Mouse (Mus musculus) liver, adult (tissue): ENCODE measurements around the gene Sptssa.
A peak's percentile ranks its signal among the peaks of the same experiment; 100 is the strongest.

ENCODE experiments used
- GATA4 ChIP-seq: IDR thresholded peaks from 2 replicates; pipeline ENCODE4 v1.6.1; 2014; ENCODE audit warnings: mild to moderate bottlenecking, low read length; ENCODE audit not compliant: insufficient replicate concordance

Gene Sptssa

DNA sequence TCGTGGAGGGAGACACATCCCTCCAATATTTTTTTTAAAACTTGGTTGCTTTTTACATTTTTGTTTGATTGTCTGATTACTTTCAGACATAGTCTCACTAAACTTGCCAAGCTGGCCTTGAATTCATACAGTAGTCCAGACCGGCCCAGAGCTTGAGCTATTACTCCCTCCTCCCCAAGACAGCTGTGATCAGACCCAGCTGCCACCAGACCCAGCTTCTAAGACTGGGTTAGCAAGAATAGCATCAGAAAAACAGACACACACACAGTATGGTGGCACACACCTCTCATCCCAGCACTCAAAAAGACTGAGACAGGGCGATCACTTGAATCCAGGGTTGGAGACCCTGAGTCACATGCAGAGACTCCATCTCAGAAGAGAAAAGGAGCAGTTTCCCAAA, 3.5 kb upstream of the Sptssa start:
- TF ChIP-seq GATA4, result no peak

DNA sequence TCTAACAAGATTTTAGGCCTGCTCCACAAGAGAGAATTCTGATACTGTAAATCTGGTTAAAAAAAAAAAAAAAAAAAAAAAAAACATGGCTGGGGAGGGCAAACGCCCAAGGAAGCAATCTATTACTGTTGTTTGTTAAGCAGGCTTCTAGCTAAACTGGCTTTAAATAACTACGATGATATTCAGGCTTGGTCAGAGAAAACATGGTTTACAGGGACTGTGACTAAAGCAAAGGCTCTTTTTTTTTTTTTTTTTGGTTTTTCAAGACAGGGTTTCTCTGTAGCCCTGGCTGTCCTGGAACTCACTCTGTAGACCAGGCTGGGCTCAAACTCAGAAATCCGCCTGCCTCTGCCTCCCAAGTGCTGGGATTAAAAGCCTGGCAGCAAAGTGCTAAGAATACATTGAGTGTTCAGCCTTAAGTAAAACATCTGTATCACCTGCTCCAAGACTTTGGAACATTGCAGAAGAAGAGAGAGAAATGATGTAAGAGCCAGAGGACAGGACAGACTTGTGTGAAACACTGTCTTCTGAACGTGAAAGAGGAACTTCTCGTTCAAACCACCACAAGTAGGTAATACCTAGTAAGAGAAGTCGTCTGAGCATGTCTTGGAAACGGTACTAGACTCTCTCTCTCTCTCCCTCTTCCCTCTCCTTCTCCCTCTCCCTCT, 2.2 kb upstream of the Sptssa start:
- TF ChIP-seq GATA4, result no peak

DNA sequence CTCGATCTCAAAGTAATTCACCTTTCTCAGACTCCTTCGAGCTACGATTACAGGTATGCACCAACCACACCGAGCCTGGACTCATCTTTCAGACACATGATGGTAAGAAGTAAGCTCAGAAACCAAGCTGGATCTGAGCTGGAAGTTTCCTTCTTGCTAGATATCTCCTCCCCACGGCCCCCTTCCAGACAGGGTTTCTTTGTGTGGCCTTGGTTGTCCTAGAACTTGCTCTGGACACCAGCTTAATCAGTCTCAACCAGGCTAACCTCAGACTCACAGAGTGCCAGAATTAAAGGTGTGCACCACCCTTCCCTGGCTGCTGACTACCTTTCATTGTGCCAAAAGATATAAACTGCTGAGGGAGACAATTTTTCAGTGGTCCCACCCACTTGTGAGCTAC, 1.6 kb upstream of the Sptssa start:
- TF ChIP-seq GATA4, result no peak

DNA sequence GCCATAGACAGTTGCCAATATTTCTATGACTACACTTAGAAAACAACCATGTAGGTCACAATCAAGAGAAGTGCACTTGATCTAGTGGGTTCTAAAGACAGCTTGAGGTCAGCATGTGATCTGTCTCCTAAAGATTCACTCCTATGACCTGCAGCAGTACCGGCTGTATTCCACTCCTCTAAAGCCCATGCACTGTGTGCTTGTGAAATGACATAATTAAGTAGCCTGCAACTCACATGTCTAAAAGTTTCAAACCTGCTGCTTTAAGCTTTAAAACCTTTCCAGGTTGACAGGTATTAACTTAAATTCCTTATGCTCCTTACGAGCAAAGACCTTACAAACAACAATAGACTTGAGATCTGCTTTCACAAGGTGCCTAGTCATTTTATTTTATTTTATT, 853 bp upstream of the Sptssa start:
- TF ChIP-seq GATA4, result no peak

DNA sequence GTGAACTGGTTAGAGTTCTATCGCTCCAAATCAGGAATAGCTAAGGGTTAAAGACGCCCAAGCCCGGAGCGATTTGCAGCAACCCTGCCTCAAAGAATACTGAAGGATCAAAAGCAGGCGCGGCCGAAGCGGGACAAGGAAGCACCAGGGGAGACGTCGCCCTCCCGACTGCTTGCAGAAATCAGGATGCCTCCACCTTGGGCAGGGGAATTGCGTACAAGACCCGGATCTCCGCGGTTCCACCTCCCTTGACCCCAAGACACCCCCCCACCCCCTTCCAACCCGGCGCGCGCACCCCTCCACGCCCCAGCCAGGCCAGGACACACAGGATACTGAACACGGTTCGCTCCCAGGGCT, 356 bp downstream of the Sptssa start:
- no peak; the same call in 1 of the 2 replicates for TF ChIP-seq GATA4

DNA sequence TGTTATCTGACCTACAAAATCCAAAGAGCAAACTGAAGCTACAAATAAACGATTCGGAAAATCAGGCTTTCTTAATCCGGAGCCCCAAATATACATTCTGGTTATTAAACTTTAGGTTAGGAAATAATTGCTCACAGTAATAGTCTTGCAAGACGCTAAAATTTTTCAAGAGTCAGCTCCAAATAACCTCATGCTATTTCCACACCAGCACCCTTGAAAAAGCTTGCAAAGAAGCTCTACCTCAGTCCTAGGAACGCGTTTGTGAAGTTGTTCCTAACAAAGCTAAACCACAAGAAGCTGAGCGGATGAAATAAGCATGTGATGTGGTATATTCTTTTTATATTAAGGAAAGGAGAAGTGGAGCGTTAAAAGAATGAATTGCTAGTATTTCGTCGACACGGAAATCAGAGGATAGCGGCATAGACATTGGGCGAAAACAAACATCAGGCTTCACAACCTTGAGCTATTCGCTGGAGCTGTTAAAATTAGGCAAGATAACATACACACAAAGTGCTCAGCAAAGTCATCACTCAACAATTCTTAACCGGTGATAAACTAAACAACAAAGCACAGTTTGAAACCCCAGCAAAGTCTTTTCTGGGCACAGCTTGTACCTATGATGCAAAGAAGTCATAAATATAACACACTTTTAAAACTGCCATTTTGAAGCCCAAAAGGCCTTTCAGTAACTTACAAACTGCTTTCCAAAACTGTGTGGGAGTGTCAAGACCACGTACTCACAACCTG, 908 bp downstream of the Sptssa start:
- TF ChIP-seq GATA4, result no peak

DNA sequence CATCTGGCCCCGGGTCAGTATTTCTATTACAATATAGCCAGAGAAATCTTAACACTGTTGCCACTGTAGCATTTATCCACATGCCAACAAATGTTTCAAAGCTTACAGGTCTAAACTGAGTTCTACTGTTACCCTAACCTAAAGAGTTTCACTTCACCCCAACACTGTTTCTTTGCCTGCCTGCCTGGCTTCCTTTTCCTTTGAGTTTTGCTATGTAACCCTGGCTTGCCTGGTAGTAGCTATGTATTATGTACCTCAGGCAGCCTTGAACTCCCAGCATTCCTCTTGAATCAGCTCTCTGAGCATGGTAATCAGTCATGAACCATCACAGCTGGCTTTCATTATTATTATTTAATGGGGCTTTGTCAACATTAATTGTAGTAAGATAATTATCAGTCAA, 1.6 kb downstream of the Sptssa start:
- TF ChIP-seq GATA4, result no peak

DNA sequence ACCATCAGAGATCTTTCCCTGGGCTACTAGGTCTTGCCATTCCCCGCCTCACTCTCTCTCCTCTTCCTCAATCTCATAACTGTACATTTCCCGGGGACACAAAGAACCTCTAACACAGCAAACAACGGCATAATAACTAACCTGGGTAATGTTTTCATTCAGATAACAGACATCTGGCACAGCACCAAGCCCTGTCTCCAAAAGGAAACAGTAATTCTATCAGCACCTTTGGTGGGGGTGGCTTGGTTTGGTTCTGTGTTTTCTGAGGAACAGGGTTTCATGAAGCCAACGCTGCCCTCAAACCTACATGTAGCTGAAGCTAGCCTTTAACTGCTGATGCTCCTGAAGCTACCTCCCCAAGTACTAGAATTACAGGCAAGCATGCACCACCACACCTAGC, 2.2 kb downstream of the Sptssa start:
- peak; percentile 14; the same call in 1 of the 2 replicates for TF ChIP-seq GATA4

DNA sequence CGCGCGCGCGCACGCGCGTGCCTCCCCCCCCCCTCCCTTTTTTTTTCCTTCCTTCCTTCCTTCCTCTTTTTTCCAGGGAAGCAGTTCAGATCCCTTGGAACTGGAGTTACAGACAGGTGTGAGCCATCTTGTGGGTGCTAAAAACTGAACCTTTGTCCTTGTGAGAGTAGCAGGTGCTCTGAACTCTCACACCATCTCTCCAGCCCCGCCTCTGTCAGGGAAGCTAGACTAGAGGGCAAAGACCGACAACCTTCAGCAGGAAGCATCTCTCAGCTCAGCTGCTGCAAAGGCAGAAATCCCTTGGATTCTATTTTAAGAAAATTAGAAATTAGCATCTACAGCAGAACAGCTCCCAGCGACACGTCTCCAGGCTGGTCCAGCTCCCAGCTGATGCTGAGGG, 4.0 kb downstream of the Sptssa start:
- TF ChIP-seq GATA4, result no peak

DNA sequence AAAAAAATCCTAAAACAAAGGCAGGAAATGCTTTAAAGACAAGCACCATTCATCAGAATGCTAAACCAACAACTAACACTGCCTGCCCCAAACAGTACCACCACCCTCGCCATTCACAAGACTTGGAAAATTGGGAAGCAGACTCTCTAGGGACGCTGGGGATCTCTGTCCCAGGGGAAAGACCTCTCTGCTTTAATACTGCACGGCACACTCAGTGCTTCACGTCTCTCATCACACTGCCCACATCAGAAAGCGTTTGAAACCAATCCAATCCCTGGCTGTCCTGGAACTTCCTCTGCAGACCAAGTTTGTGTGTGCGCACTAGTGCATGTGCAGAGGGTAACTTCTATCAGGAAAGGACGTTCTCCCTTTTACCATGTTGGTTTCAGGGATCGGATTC, 4.6 kb downstream of the Sptssa start:
- no peak for TF ChIP-seq GATA4

DNA sequence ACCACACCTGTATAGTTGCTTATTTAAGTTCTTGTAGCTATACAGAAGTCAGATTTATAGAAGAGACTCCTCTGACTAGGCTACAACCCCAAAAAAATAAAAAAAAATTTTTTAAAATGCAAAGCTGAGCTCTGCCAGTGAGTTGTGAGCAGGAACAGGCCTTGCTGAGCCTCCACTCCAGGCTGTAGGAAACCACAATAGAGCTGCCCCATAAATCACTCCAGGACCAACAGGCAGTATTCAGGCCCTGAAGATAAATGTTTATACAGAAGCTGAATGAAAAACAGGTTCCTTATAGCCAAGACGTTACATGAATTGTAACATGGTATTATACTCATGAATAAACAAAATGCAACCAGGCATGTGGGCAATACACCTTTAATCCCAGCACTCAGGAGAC, 5.2 kb downstream of the Sptssa start:
- no peak for TF ChIP-seq GATA4

DNA sequence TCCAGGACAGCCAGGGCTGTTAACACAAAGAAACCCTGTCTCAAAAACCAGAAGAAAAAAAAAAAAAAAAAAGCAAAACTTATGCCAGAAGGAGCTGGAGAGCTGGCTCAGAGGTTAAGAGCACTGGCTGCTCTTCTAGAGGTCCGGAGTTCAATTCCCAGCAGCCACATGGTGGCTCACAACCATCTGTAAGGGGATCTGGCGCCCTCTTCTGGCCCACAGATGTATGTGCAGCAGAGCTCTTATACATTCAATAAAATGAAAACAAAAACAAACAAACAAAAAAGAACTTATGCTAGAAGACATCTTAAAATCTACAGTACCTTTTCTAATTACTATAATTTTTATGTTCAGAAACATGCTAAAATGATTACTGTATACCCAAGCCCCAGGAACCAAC, 11.4 kb downstream of the Sptssa start:
- TF ChIP-seq GATA4, result no peak

DNA sequence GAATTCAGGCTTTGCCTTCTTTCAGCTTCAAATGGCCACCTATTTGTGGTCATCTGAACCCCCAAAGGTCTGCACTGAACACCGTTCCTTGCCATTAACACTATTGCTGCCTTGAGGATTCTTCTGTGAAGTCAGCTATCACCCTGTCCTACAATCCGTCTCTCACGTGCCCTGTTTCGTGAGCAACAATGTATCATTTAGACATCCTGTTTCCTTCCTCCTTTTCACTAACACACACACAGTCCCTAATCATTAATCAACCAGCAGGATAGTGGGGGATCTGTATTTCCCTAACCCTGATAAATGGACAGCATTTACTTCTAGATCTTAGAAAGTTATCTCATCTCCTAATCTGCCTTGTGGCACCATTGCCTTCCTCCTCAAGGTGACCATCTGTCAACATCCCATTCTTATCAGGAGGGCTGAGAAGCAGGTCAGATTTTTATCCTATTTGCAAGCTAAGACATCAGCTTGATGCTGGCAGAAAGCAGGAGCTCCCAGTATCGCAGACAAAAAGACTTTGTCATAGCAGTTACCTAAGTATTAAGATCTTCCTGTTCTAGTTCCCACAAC, 13.0 kb downstream of the Sptssa start:
- no peak for TF ChIP-seq GATA4

DNA sequence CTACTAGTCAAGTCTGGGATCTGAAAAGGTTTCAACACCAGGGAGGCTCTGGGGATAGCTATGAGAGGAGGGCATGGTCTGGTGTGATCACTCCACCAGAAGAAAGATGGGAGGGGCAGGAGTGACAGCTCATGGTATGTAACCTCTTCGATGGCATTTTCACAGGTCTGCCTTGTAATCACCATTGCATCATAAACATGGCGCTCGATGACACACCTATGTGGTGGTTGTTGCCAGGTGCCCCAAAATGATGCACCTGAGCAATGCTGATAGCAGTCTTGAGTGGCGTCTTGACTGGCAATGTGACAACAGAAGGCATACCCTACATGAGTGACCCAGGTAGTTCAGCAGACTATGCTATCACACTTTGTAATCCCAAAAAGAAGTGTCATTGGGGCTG, 15.0 kb downstream of the Sptssa start:
- TF ChIP-seq GATA4, result no peak

DNA sequence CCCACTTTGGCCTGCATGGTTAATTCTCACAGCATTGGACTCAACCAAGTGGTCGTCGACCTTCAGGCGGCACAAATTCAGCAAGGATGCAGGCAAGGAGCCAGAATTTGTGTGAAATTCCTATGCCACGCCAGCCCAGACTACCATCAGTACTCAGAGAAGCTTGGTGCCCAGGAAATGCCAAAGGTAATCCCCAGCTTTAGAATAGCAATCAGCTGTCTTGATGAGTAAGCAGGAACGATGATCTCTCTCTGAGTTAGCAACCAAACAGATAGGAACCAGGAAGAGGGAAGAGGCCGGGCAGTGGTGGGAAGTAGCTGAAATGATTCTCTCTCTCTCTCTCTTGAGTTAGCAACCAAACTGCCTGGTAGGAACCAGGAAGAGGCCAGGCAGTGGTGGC, 16.1 kb downstream of the Sptssa start:
- TF ChIP-seq GATA4, result no peak

DNA sequence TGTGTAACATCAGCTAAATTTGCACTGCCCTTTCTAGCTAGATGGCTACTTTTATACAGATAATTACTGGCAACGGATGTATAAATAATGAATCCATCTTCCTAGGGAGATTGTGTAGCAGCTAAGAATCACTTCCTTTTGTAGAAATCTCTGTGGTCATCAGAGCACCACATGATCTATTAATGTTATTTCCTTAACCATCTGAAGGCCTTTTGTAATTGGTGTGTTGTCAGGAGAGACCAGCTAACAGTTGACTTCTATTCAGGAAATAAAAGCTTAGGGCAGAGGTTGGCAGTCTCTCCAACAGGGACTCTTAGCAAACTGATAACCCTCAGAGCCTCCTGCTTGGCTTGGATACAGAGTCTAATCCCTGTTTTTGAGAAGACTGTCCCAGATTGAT, 19.3 kb downstream of the Sptssa start:
- TF ChIP-seq GATA4, result no peak
